Mouse (Mus musculus): ENCODE results near the gene Syn2. TPM values are rescaled to one million over a fixed set of nuclear protein-coding genes. Genes with fewer than 3 reads are reported as not detected.

The Syn2 gene
- 1.3 and 2.7 TPM in 2 replicates for polyA plus RNA-seq (2016; fragmentation: Nextera tagmentation; extraction: Ambion mirVana)

GRCm38 (mm10) chr6:115134501-115135331 is at the start of gene Syn2:
Gene Syn2 (plus strand): TSS chr6:115134902.
- peak within 1 kb of the TSS; percentile 80 for H3K27ac ChIP-seq (replicated peaks)
- H3K36me3 ChIP-seq = no peaks in the 10 kb centered on the region
- peaks cover 47% of the 10 kb centered on the region for H3K27me3 ChIP-seq (ENCODE audit: low read depth, poor library complexity, severe bottlenecking)
- no peaks in the 10 kb centered on the region for H3K9me3 ChIP-seq (replicated peaks)
- WGBS = under 1% methylated on average over 75 of the region's 75 CpGs
- H3K4me3 ChIP-seq = peak within 1 kb of the TSS; percentile 79
- peak; percentile 90 for DNase-seq (ENCODE audit: low spot score)
- peaks cover 15% of the 10 kb centered on the region for H3K4me1 ChIP-seq

DNA sequence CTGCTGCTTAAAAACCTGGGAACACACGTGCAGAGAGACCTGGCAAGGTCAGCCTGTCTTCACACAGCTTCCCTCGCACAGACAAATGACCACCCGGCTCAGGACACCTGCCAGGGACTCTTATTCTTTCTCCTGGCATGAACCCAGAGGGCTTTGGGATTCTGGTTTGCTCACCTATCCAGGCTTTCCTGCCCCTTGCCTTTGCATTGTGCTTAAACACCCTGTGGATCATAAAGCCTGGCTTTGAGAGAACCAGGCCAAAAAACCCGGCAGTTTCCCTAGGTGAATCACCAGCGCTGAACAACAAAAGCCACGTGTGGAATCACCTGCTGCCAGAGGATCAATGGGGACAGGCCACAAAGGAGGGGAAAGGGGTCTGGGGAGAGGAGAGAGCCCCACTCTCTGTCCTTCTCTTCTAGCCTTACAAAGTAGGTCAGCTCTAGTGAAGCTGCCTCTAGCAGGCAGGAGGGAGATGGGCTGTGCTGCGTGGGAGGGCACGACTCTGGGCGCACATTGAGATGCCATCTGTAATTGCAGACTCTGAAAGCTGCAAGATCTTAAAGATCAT is 49.3 kb upstream of the Syn2 start:
- no peak overlapping the region; the same call in 1 of the 2 replicates for H3K27ac ChIP-seq (replicated peaks)
- WGBS = 63% methylated on average over 9 of the region's 9 CpGs
- no peak for DNase-seq (ENCODE audit: low spot score)

DNA sequence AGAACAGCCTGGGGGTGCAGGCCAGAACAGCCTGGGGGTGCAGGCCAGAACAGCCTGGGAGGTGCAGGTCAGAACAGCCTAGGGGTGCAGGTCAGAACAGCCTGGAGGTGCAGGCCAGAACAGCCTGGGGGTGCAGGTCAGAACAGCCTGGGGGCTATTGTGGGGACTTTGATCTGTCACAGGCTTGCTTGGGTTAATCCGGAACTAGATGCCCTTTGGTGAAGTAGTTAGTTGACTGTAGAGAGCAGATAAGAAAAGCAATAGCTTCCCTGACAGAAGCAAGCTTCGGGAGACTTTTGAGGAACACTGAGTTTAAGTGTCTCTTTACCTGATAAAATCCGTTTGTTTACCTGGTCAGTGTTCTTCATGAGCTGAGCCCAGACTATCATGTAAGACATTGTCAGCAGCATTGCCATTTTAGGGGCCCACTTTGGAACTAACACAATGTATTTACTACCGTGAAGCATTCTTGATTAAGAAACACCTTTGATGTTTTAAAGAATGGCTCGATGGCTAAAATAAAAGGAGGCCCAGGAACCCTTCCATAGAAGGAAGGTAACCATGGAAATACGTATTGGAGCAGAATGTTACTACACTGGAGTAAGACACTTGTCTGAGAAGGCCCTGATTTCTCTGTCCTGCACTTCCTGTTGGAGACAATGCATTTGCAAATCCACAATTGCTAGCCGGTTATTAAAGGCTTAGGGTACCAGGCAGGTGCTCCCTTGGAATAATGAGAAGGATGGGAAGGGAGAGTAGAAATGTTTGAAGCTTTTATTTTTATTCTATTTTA is 46.2 kb upstream of the Syn2 start:
- H3K4me3 ChIP-seq = no peak overlapping the region
- WGBS = 58% methylated on average over 7 of the region's 7 CpGs
- H3K36me3 ChIP-seq = no peaks in the 10 kb centered on the region
- peaks cover 13% of the 10 kb centered on the region for H3K4me1 ChIP-seq
- no peaks in the 10 kb centered on the region for H3K9me3 ChIP-seq (replicated peaks)
- no peaks in the 10 kb centered on the region for H3K27me3 ChIP-seq (ENCODE audit: low read depth, poor library complexity, severe bottlenecking)
- H3K27ac ChIP-seq (replicated peaks) = no peak overlapping the region
- DNase-seq (ENCODE audit: low spot score) = no peak

More for the DNA sequence above, 49.3 kb upstream of the Syn2 start:
- no peaks in the 10 kb centered on the region for H3K9me3 ChIP-seq (replicated peaks)
- no peak overlapping the region for H3K4me3 ChIP-seq
- no peaks in the 10 kb centered on the region for H3K27me3 ChIP-seq (ENCODE audit: low read depth, poor library complexity, severe bottlenecking)
- peaks cover 13% of the 10 kb centered on the region for H3K4me1 ChIP-seq
- H3K36me3 ChIP-seq = no peaks in the 10 kb centered on the region

DNA sequence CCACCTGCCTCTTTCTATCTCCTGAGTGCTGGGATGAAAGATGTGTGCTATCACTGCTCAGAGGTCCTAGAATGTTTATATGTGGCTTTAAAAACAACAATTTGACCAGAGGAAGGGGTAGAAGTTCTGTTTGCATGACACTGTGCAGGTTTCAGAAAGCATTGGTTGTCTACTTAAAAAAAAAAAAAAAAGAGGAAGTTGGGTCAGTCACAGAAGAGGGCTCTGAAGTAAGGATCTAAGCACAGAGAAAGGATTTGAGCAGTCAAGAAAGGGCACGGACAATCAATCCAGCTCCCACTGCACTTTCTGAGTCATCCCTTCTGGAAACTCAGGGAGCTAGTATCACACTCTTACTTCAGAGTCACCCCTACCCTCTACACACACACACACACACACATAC is 43.0 kb upstream of the Syn2 start:
- DNase-seq (ENCODE audit: low spot score) = no peak
- no peak overlapping the region for H3K27ac ChIP-seq (replicated peaks)
- no peaks in the 10 kb centered on the region for H3K36me3 ChIP-seq
- 79% methylated on average over 1 of the region's 1 CpGs for WGBS
- H3K27me3 ChIP-seq (ENCODE audit: low read depth, poor library complexity, severe bottlenecking) = no peaks in the 10 kb centered on the region
- peaks cover 11% of the 10 kb centered on the region for H3K4me1 ChIP-seq
- no peak overlapping the region for H3K4me3 ChIP-seq
- no peaks in the 10 kb centered on the region for H3K9me3 ChIP-seq (replicated peaks)

GRCm38 (mm10) chr6:115102542-115102941 is 32.2 kb upstream of the Syn2 start:
- no peak overlapping the region for H3K27ac ChIP-seq (replicated peaks)
- DNase-seq (ENCODE audit: low spot score) = no peak
- no peak overlapping the region for H3K4me3 ChIP-seq
- H3K36me3 ChIP-seq = no peaks in the 10 kb centered on the region
- H3K4me1 ChIP-seq = no peaks in the 10 kb centered on the region
- H3K27me3 ChIP-seq (ENCODE audit: low read depth, poor library complexity, severe bottlenecking) = no peaks in the 10 kb centered on the region
- H3K9me3 ChIP-seq (replicated peaks) = no peaks in the 10 kb centered on the region
- 84% methylated on average over 4 of the region's 4 CpGs for WGBS

- 92% methylated on average over 1 of the region's 1 CpGs for WGBS
- no peak overlapping the region for H3K27ac ChIP-seq (replicated peaks)
- no peaks in the 10 kb centered on the region for H3K36me3 ChIP-seq
- no peak overlapping the region for H3K4me3 ChIP-seq
- H3K27me3 ChIP-seq (ENCODE audit: low read depth, poor library complexity, severe bottlenecking) = no peaks in the 10 kb centered on the region
- no peaks in the 10 kb centered on the region for H3K9me3 ChIP-seq (replicated peaks)
- H3K4me1 ChIP-seq = no peaks in the 10 kb centered on the region
- DNase-seq (ENCODE audit: low spot score) = no peak
These were observed 23.3 kb upstream of the Syn2 start for GRCm38 (mm10) chr6:115111426-115111825.

GRCm38 (mm10) chr6:115122181-115122580 is 12.5 kb upstream of the Syn2 start:
- H3K27ac ChIP-seq (replicated peaks) = peak overlapping the region; percentile 86
- H3K9me3 ChIP-seq (replicated peaks) = no peaks in the 10 kb centered on the region
- H3K4me3 ChIP-seq = no peak overlapping the region
- 91% methylated on average over 4 of the region's 4 CpGs for WGBS
- no peak for DNase-seq (ENCODE audit: low spot score)
- H3K4me1 ChIP-seq = peaks cover 46% of the 10 kb centered on the region
- H3K36me3 ChIP-seq = no peaks in the 10 kb centered on the region
- no peaks in the 10 kb centered on the region for H3K27me3 ChIP-seq (ENCODE audit: low read depth, poor library complexity, severe bottlenecking)

GRCm38 (mm10) chr6:115123262-115124201 is 11.2 kb upstream of the Syn2 start:
- peak overlapping the region; percentile 86 for H3K27ac ChIP-seq (replicated peaks)
- peaks cover 55% of the 10 kb centered on the region for H3K4me1 ChIP-seq
- H3K36me3 ChIP-seq = no peaks in the 10 kb centered on the region
- DNase-seq (ENCODE audit: low spot score) = peak; percentile 77
- peak overlapping the region; percentile 21 for H3K4me3 ChIP-seq
- 25% methylated on average over 10 of the region's 10 CpGs for WGBS
- no peaks in the 10 kb centered on the region for H3K9me3 ChIP-seq (replicated peaks)
- no peaks in the 10 kb centered on the region for H3K27me3 ChIP-seq (ENCODE audit: low read depth, poor library complexity, severe bottlenecking)

DNA sequence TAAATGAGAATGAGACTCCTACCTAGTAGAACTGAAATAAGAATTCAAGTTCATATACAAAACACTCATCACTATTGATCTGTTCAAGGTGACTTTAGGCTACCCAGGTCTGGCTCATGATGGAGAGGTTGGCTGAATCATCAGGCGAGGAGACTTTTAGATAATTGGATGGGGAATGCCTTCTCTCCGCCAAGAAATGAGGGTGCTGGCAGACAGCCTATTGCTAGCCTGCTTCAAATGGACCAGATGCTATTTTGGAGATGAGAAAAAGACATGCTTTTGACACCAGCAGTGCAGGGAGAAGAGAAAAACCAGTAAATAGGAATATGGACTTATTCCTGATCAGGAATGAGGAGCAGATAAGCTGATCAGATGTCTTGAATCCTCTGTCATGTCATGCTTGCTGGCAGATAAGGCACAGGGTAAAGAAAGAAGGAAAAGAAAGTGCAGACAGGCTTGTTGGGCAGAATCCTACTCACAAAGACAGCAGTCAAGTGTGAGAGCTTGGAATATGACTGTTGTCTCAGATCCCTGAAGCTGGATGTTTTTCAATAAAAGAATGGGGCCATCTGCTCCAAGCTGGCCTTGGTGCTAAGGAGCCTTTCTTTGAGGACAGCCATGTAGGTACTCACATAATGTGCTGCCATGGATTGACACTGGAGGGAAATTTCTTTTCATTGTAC is 9.9 kb upstream of the Syn2 start:
- WGBS = 86% methylated on average over 2 of the region's 2 CpGs
- DNase-seq (ENCODE audit: low spot score) = no peak

GRCm38 (mm10) chr6:115125358-115125720 is 9.4 kb upstream of the Syn2 start:
- no peaks in the 10 kb centered on the region for H3K9me3 ChIP-seq (replicated peaks)
- 81% methylated on average over 1 of the region's 1 CpGs for WGBS
- H3K4me1 ChIP-seq = peaks cover 55% of the 10 kb centered on the region
- H3K4me3 ChIP-seq = no peak overlapping the region
- H3K27ac ChIP-seq (replicated peaks) = peak overlapping the region; percentile 69; the same call in 1 of the 2 replicates
- no peak for DNase-seq (ENCODE audit: low spot score)
- H3K27me3 ChIP-seq (ENCODE audit: low read depth, poor library complexity, severe bottlenecking) = no peaks in the 10 kb centered on the region
- no peaks in the 10 kb centered on the region for H3K36me3 ChIP-seq

More for the DNA sequence above, 9.9 kb upstream of the Syn2 start:
- Histone ChIP-seq H3K4me3 (no peak overlapping the region), H3K36me3 (no peaks in the 10 kb centered on the region), H3K4me1 (peaks cover 55% of the 10 kb centered on the region), H3K9me3 (replicated peaks) (no peaks in the 10 kb centered on the region), H3K27ac (replicated peaks) (peak overlapping the region; percentile 69), H3K27me3 (ENCODE audit: low read depth, poor library complexity, severe bottlenecking) (no peaks in the 10 kb centered on the region)

- peaks cover 55% of the 10 kb centered on the region for H3K4me1 ChIP-seq
- no peak overlapping the region; the same call in 1 of the 2 replicates for H3K4me3 ChIP-seq
- 30% methylated on average over 2 of the region's 2 CpGs for WGBS
- no peaks in the 10 kb centered on the region for H3K36me3 ChIP-seq
- H3K9me3 ChIP-seq (replicated peaks) = no peaks in the 10 kb centered on the region
- H3K27me3 ChIP-seq (ENCODE audit: low read depth, poor library complexity, severe bottlenecking) = no peaks in the 10 kb centered on the region
- peak; percentile 66 for DNase-seq (ENCODE audit: low spot score)
- peak overlapping the region; percentile 69 for H3K27ac ChIP-seq (replicated peaks)
These were observed 8.4 kb upstream of the Syn2 start for GRCm38 (mm10) chr6:115126232-115126785.
